Mouse (Mus musculus): Measurements from ENCODE around the gene Zup1. TPM values are rescaled to one million over a fixed set of nuclear protein-coding genes. Genes with fewer than 3 reads are reported as not detected.
"Not testable (repeated sequence)": the region's sequence is repeated elsewhere in the genome, so short reads cannot be mapped to it uniquely, and the experiment has no call there.

Gene Zup1
- total and polyA plus RNA-seq, 3 experiments: 12.2 to 21.7 (median 14.3) TPM

GRCm38 (mm10) chr10:33905489-33905888 lies 45.6 kb downstream of the Zup1 start:
- Histone ChIP-seq H3K9me3 (replicated peaks; ENCODE audit: low read length) (no peaks in the 10 kb centered on the region), H3K4me3 (replicated peaks in 1 of 3; ENCODE audit: low read depth in 2 of 3, low read length in 2 of 3, poor library complexity in 1 of 3) (no peak overlapping the region), H3K36me3 (replicated peaks in 1 of 2; ENCODE audit: control insufficient read depth in 1 of 2, insufficient read depth in 1 of 2, low read length in 1 of 2) (no peaks in the 10 kb centered on the region), H3K27ac (ENCODE audit: insufficient read depth, low read depth) (no peak overlapping the region), H3K4me2 (ENCODE audit: insufficient read depth, low read depth, poor library complexity, severe bottlenecking) (peak overlapping the region; percentile 87), H3K27me3 (replicated peaks) (no peaks in the 10 kb centered on the region), H3K4me1 (ENCODE audit: control insufficient read depth in 1 of 2, insufficient read depth in 2 of 2) (no peaks in the 10 kb centered on the region), H3K79me2 (replicated peaks; ENCODE audit: control insufficient read depth, extremely low read depth, insufficient read depth, poor library complexity, severe bottlenecking) (no peaks in the 10 kb centered on the region), H3K9ac (ENCODE audit: insufficient read depth, low read depth) (no peak overlapping the region)
- TF ChIP-seq USF2 (conservative IDR thresholded peaks at IDR 0.05; ENCODE audit: low read depth, low read length) (no peak), TCF12 (IDR thresholded peaks at IDR 0.05; ENCODE audit: low read depth, low read length) (no peak), MAZ (IDR thresholded peaks at IDR 0.05; ENCODE audit: low read depth, low read length) (no peak), IRF4 (IDR thresholded peaks at IDR 0.05; ENCODE audit: low read depth, low read length) (no peak), ZNF384 (IDR thresholded peaks at IDR 0.05; ENCODE audit: low read depth, low read length) (no peak), NRF1 (IDR thresholded peaks at IDR 0.05; ENCODE audit: low read depth, low read length) (no peak), ELF1 (IDR thresholded peaks at IDR 0.05; ENCODE audit: low read depth, low read length) (no peak)
- DNase-seq (ENCODE audit: extremely low read depth): no peak
- in situ Hi-C loops (cut with MboI; ENCODE audit: low pct_ligation_motif_present, low pct_unique_long_range_greater_than_20kb, low sequenced_read_pairs): no loop called here
- dilution Hi-C loops (cut with MboI; ENCODE audit: extremely low pct_ligation_motif_present, extremely low pct_unique_long_range_greater_than_20kb, low sequenced_read_pairs): no loop called here

GRCm38 (mm10) chr10:33904530-33905481 lies 46.3 kb downstream of the Zup1 start, which contains the start of gene Rsph4a:
Gene Rsph4a (plus strand): TSS chr10:33905111.
- H3K9me3 ChIP-seq (replicated peaks; ENCODE audit: low read length): no peaks in the 10 kb centered on the region
- dilution Hi-C loops (cut with MboI; ENCODE audit: extremely low pct_ligation_motif_present, extremely low pct_unique_long_range_greater_than_20kb, low sequenced_read_pairs): no loop called here
- no peak for DNase-seq (ENCODE audit: extremely low read depth)
- H3K4me2 ChIP-seq (ENCODE audit: insufficient read depth, low read depth, poor library complexity, severe bottlenecking): peak within 1 kb of the TSS; percentile 87
- in situ Hi-C loops (cut with MboI; ENCODE audit: low pct_ligation_motif_present, low pct_unique_long_range_greater_than_20kb, low sequenced_read_pairs): no loop called here
- H3K9ac ChIP-seq (ENCODE audit: insufficient read depth, low read depth): no peak within 1 kb of the TSS
- no peak within 1 kb of the TSS for H3K27ac ChIP-seq (ENCODE audit: insufficient read depth, low read depth)
- H3K79me2 ChIP-seq (replicated peaks; ENCODE audit: control insufficient read depth, extremely low read depth, insufficient read depth, poor library complexity, severe bottlenecking): no peaks in the 10 kb centered on the region
- H3K27me3 ChIP-seq (replicated peaks): no peaks in the 10 kb centered on the region
- TF ChIP-seq SMC3 (IDR thresholded peaks at IDR 0.05; ENCODE audit: low read depth, low read length): no peak
- peak; percentile 66 for TF ChIP-seq BHLHE40 (IDR thresholded peaks at IDR 0.05; ENCODE audit: low read depth, low read length)
- peak; percentile 29; the same call in 1 of the 2 replicates for TF ChIP-seq MXI1 (IDR thresholded peaks at IDR 0.05; ENCODE audit: low read depth, low read length)
- no peaks in the 10 kb centered on the region for H3K4me1 ChIP-seq (ENCODE audit: control insufficient read depth in 1 of 2, insufficient read depth in 2 of 2)
- peak within 1 kb of the TSS in 1 of 3 experiments; percentile 10 for H3K4me3 ChIP-seq (replicated peaks in 1 of 3; ENCODE audit: low read depth in 2 of 3, low read length in 2 of 3, poor library complexity in 1 of 3)
- H3K36me3 ChIP-seq (replicated peaks in 1 of 2; ENCODE audit: control insufficient read depth in 1 of 2, insufficient read depth in 1 of 2, low read length in 1 of 2): no peaks in the 10 kb centered on the region

GRCm38 (mm10) chr10:33901520-33901919 lies 49.5 kb downstream of the Zup1 start:
- dilution Hi-C loops (cut with MboI; ENCODE audit: extremely low pct_ligation_motif_present, extremely low pct_unique_long_range_greater_than_20kb, low sequenced_read_pairs); H3K36me3 ChIP-seq (replicated peaks in 1 of 2; ENCODE audit: control insufficient read depth in 1 of 2, insufficient read depth in 1 of 2, low read length in 1 of 2); H3K27ac ChIP-seq (ENCODE audit: insufficient read depth, low read depth); in situ Hi-C loops (cut with MboI; ENCODE audit: low pct_ligation_motif_present, low pct_unique_long_range_greater_than_20kb, low sequenced_read_pairs); H3K4me2 ChIP-seq (ENCODE audit: insufficient read depth, low read depth, poor library complexity, severe bottlenecking); H3K27me3 ChIP-seq (replicated peaks); H3K4me1 ChIP-seq (ENCODE audit: control insufficient read depth in 1 of 2, insufficient read depth in 2 of 2); H3K9ac ChIP-seq (ENCODE audit: insufficient read depth, low read depth); H3K79me2 ChIP-seq (replicated peaks; ENCODE audit: control insufficient read depth, extremely low read depth, insufficient read depth, poor library complexity, severe bottlenecking); H3K4me3 ChIP-seq (replicated peaks in 1 of 3; ENCODE audit: low read depth in 2 of 3, low read length in 2 of 3, poor library complexity in 1 of 3); H3K9me3 ChIP-seq (replicated peaks; ENCODE audit: low read length); DNase-seq (ENCODE audit: extremely low read depth): not testable (repeated sequence)

- H3K36me3 ChIP-seq (replicated peaks in 1 of 2; ENCODE audit: control insufficient read depth in 1 of 2, insufficient read depth in 1 of 2, low read length in 1 of 2); H3K79me2 ChIP-seq (replicated peaks; ENCODE audit: control insufficient read depth, extremely low read depth, insufficient read depth, poor library complexity, severe bottlenecking); H3K9me3 ChIP-seq (replicated peaks; ENCODE audit: low read length); H3K27me3 ChIP-seq (replicated peaks); H3K4me3 ChIP-seq (replicated peaks in 1 of 3; ENCODE audit: low read depth in 2 of 3, low read length in 2 of 3, poor library complexity in 1 of 3); in situ Hi-C loops (cut with MboI; ENCODE audit: low pct_ligation_motif_present, low pct_unique_long_range_greater_than_20kb, low sequenced_read_pairs); H3K9ac ChIP-seq (ENCODE audit: insufficient read depth, low read depth); H3K4me2 ChIP-seq (ENCODE audit: insufficient read depth, low read depth, poor library complexity, severe bottlenecking); DNase-seq (ENCODE audit: extremely low read depth); H3K27ac ChIP-seq (ENCODE audit: insufficient read depth, low read depth); H3K4me1 ChIP-seq (ENCODE audit: control insufficient read depth in 1 of 2, insufficient read depth in 2 of 2); dilution Hi-C loops (cut with MboI; ENCODE audit: extremely low pct_ligation_motif_present, extremely low pct_unique_long_range_greater_than_20kb, low sequenced_read_pairs): not testable (repeated sequence)
These were observed 68.7 kb downstream of the Zup1 start for GRCm38 (mm10) chr10:33882411-33882810.
